Mouse (Mus musculus): ENCODE data around the gene Elof1.

DNA sequence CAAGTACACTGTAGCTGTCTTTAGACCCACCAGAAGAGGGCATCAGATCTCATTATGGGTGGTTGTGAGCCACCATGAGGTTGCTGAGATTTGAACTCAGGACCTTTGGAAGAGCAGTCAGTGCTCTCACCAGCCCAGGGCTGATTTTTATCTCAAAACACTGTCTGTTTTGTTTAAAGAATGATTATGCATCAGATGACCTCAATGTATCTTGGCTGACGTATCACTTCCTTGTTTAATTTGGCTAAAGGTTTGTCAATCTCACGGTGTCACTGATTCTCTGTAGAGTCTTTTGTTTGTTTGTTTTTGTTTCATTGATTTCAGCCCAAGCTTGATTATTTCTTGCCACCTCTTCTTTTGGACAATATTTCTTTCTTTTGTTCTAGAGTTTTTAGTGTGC lies 34.0 kb upstream of the Elof1 start:
- TF ChIP-seq CTCF (IDR thresholded peaks at IDR 0.05; ENCODE audit: control insufficient read depth, insufficient read depth, low read length) (no peak), POLR2A (IDR thresholded peaks at IDR 0.05; ENCODE audit: borderline replicate concordance, control insufficient read depth, low read depth, low read length) (no peak)

Measured in bone marrow, adult 2 months (tissue).